Mouse (Mus musculus) erythroblast, embryonic 14.5 days (primary cell): ENCODE measurements around the gene Sptbn1. TPM values are rescaled to one million over a fixed set of nuclear protein-coding genes. Genes with fewer than 3 reads are reported as not detected.

Source experiments
- H3K27me3 ChIP-seq: 2 replicates; pipeline ENCODE4 v1.6.1; 2012; ENCODE audit warnings: inconsistent platforms; ENCODE audit not compliant: control insufficient read depth
- H3K36me3 ChIP-seq: 2 replicates; pipeline ENCODE4 v1.6.1; 2012; ENCODE audit warnings: mild to moderate bottlenecking, inconsistent platforms; ENCODE audit not compliant: control insufficient read depth
- H3K4me1 ChIP-seq: 2 replicates; pipeline ENCODE4 v1.6.1; 2012; ENCODE audit warnings: inconsistent platforms; ENCODE audit not compliant: control insufficient read depth
- H3K4me3 ChIP-seq: replicated peaks from 2 replicates; pipeline ENCODE3; 2012; ENCODE audit warnings: moderate library complexity, mild to moderate bottlenecking, inconsistent platforms
- H3K9me3 ChIP-seq: 2 replicates; pipeline ENCODE4 v1.6.1; 2012; ENCODE audit warnings: low read length, inconsistent platforms, mixed read lengths; ENCODE audit not compliant: control insufficient read depth
- GATA1 ChIP-seq: IDR thresholded peaks from 2 replicates; pipeline ENCODE4 v1.6.1; 2012; ENCODE audit warnings: low read length, inconsistent platforms, mixed read lengths
- TAL1 ChIP-seq: IDR thresholded peaks from 3 replicates; pipeline ENCODE4 v1.6.1; 2012; ENCODE audit warnings: low read length, inconsistent platforms, mixed read lengths
- polyA plus RNA-seq: library from polyadenylated mRNA; stranded (reverse); fragments of >175 nt; gene quantifications from 2 replicates; pipeline ENCODE4 v1.2.3, GENCODE M21; 2012

Sptbn1 gene
- polyA plus RNA-seq, 1 experiment = 0.02 TPM

- no peaks in the 10 kb centered on the region for H3K9me3 ChIP-seq
- TF ChIP-seq TAL1 (no peak), GATA1 (no peak)
- no peak overlapping the region for H3K4me3 ChIP-seq
- peaks cover 5% of the 10 kb centered on the region; the same call in 1 of the 2 replicates for H3K36me3 ChIP-seq
- H3K27me3 ChIP-seq = no peaks in the 10 kb centered on the region
- H3K4me1 ChIP-seq = no peaks in the 10 kb centered on the region
These were observed 135.4 kb downstream of the Sptbn1 start for GRCm38 (mm10) chr11:30132581-30132980.

GRCm38 (mm10) chr11:30131640-30132039 lies 136.3 kb downstream of the Sptbn1 start:
- no peak for TF ChIP-seq TAL1
- no peak for TF ChIP-seq GATA1
- Histone ChIP-seq H3K9me3 (no peaks in the 10 kb centered on the region), H3K4me1 (no peaks in the 10 kb centered on the region), H3K36me3 (peaks cover 2% of the 10 kb centered on the region; the same call in 1 of the 2 replicates), H3K4me3 (no peak overlapping the region), H3K27me3 (no peaks in the 10 kb centered on the region)

- peaks cover 2% of the 10 kb centered on the region; the same call in 1 of the 2 replicates for H3K36me3 ChIP-seq
- H3K4me1 ChIP-seq = no peaks in the 10 kb centered on the region
- no peaks in the 10 kb centered on the region for H3K9me3 ChIP-seq
- H3K4me3 ChIP-seq = no peak overlapping the region
- TF ChIP-seq GATA1 (no peak), TAL1 (no peak)
- no peaks in the 10 kb centered on the region for H3K27me3 ChIP-seq
These were observed 138.6 kb downstream of the Sptbn1 start for GRCm38 (mm10) chr11:30129339-30129738.

GRCm38 (mm10) chr11:30126840-30127239 lies 141.1 kb downstream of the Sptbn1 start:
- Histone ChIP-seq H3K27me3 (no peaks in the 10 kb centered on the region), H3K36me3 (peaks cover 2% of the 10 kb centered on the region; the same call in 1 of the 2 replicates), H3K9me3 (no peaks in the 10 kb centered on the region), H3K4me1 (no peaks in the 10 kb centered on the region), H3K4me3 (no peak overlapping the region)
- TF ChIP-seq TAL1 = no peak
- TF ChIP-seq GATA1 = no peak

- H3K27me3 ChIP-seq = no peaks in the 10 kb centered on the region
- peaks cover 12% of the 10 kb centered on the region; the same call in 1 of the 2 replicates for H3K36me3 ChIP-seq
- H3K4me1 ChIP-seq = no peaks in the 10 kb centered on the region
- no peak overlapping the region for H3K4me3 ChIP-seq
- no peaks in the 10 kb centered on the region for H3K9me3 ChIP-seq
- no peak for TF ChIP-seq TAL1
- no peak for TF ChIP-seq GATA1
These were observed 149.9 kb downstream of the Sptbn1 start for GRCm38 (mm10) chr11:30118038-30118437.

- TF ChIP-seq TAL1 (no peak), GATA1 (no peak)
- Histone ChIP-seq H3K36me3 (peaks cover 8% of the 10 kb centered on the region; the same call in 1 of the 2 replicates), H3K4me1 (no peaks in the 10 kb centered on the region), H3K4me3 (no peak overlapping the region), H3K27me3 (no peaks in the 10 kb centered on the region), H3K9me3 (no peaks in the 10 kb centered on the region)
These were observed 154.3 kb downstream of the Sptbn1 start for GRCm38 (mm10) chr11:30113631-30114030.

GRCm38 (mm10) chr11:30110634-30111033 lies 157.3 kb downstream of the Sptbn1 start:
- Histone ChIP-seq H3K9me3 (no peaks in the 10 kb centered on the region), H3K4me1 (no peaks in the 10 kb centered on the region), H3K4me3 (no peak overlapping the region), H3K36me3 (peaks cover 4% of the 10 kb centered on the region; the same call in 1 of the 2 replicates), H3K27me3 (no peaks in the 10 kb centered on the region)
- TF ChIP-seq TAL1 (no peak), GATA1 (no peak)

- no peak for TF ChIP-seq GATA1
- TF ChIP-seq TAL1 = no peak
- H3K27me3 ChIP-seq = no peaks in the 10 kb centered on the region
- H3K36me3 ChIP-seq = peaks cover 2% of the 10 kb centered on the region; the same call in 1 of the 2 replicates
- H3K4me3 ChIP-seq = no peak overlapping the region
- no peaks in the 10 kb centered on the region for H3K4me1 ChIP-seq
- H3K9me3 ChIP-seq = no peaks in the 10 kb centered on the region
These were observed 163.8 kb downstream of the Sptbn1 start for GRCm38 (mm10) chr11:30104177-30104576.

- Histone ChIP-seq H3K4me1 (no peaks in the 10 kb centered on the region), H3K27me3 (no peaks in the 10 kb centered on the region), H3K36me3 (peaks cover 2% of the 10 kb centered on the region; the same call in 1 of the 2 replicates), H3K9me3 (no peaks in the 10 kb centered on the region), H3K4me3 (no peak overlapping the region)
- no peak for TF ChIP-seq TAL1
- TF ChIP-seq GATA1 = no peak
These were observed 165.4 kb downstream of the Sptbn1 start for GRCm38 (mm10) chr11:30102594-30102993.

- Histone ChIP-seq H3K9me3 (no peaks in the 10 kb centered on the region), H3K27me3 (no peaks in the 10 kb centered on the region), H3K4me1 (no peaks in the 10 kb centered on the region), H3K4me3 (no peak overlapping the region), H3K36me3 (peaks cover 2% of the 10 kb centered on the region; the same call in 1 of the 2 replicates)
- TF ChIP-seq GATA1 (no peak), TAL1 (no peak)
These were observed 166.2 kb downstream of the Sptbn1 start for GRCm38 (mm10) chr11:30101796-30102195.
